Mouse (Mus musculus) heart, adult 2 months (tissue): ENCODE results near the gene Rtl8c.
"Not testable (repeated sequence)": the region's sequence is repeated elsewhere in the genome, so short reads cannot be mapped to it uniquely, and the experiment has no call there.

ENCODE experiments used
- CTCF ChIP-seq: fragments of 200-600 bp; IDR thresholded peaks from 2 replicates; pipeline ENCODE4 v1.8.1; 2022; ENCODE audit warnings: antibody characterized with exemption, mild to moderate bottlenecking, moderate library complexity
- EP300 ChIP-seq: fragments of 200-500 bp; IDR thresholded peaks from 2 replicates; pipeline ENCODE4 v1.6.1; 2011; ENCODE audit warnings: low read depth, low read length, control low read depth; ENCODE audit not compliant: insufficient read depth

DNA sequence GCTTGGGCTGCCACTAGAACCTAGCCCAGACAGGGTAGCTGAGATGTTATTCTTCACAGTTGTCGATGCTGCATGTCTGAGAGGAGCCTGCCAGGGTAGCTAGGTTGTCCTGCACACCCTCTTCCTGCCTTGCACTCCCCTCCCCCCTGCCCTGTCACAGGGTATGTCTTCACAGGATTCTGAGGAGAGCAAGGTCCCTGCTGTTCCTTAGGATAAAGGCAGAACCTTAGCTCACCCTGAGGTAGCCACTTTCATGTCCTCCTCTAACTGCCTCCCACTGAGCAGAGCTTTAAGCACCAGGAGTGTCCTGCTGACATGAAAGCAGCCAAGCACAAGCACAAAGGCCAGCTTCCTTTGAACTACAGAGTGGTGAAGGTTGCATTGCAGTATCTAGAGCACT is 1.7 kb upstream of the Rtl8c start:
- not testable (repeated sequence) for TF ChIP-seq CTCF, EP300
